Mouse (Mus musculus) kidney, adult 2 months (tissue): ENCODE results near the gene Pik3r6. TPM values are rescaled to one million over a fixed set of nuclear protein-coding genes. Genes with fewer than 3 reads are reported as not detected.

ENCODE experiments used
- DNase-seq: peaks from one replicate; pipeline ENCODE4 v3.0.0; 2021
- H3K27ac ChIP-seq: fragments of 200-500 bp; 2 replicates; pipeline ENCODE4 v1.5.1; 2012; ENCODE audit warnings: low read depth, low read length, control low read depth, inconsistent platforms; ENCODE audit not compliant: insufficient read depth
- H3K27me3 ChIP-seq: fragments of 200-500 bp; replicated peaks from 2 replicates; pipeline ENCODE4 v1.6.1; 2012; ENCODE audit warnings: mild to moderate bottlenecking, moderate library complexity, low read length, inconsistent platforms; ENCODE audit not compliant: control insufficient read depth, insufficient read depth
- H3K36me3 ChIP-seq: fragments of 200-500 bp; 2 replicates; pipeline ENCODE4 v1.6.1; 2012; ENCODE audit warnings: mild to moderate bottlenecking, moderate library complexity, low read length, inconsistent platforms; ENCODE audit not compliant: control insufficient read depth, insufficient read depth
- H3K4me1 ChIP-seq: fragments of 200-500 bp; 2 replicates; pipeline ENCODE4 v1.6.1; 2011; ENCODE audit warnings: low read length; ENCODE audit not compliant: control insufficient read depth, insufficient read depth
- H3K4me3 ChIP-seq: fragments of 200-500 bp; 2 replicates; pipeline ENCODE4 v1.5.1; 2011; ENCODE audit warnings: mild to moderate bottlenecking, low read depth, low read length, control low read depth; ENCODE audit not compliant: insufficient read depth
- CTCF ChIP-seq: fragments of 200-500 bp; conservative IDR thresholded peaks from 2 replicates; pipeline ENCODE4 v1.5.1; 2011; ENCODE audit warnings: low read depth, mild to moderate bottlenecking, control low read depth, low read length, moderate library complexity, mixed read lengths; ENCODE audit not compliant: insufficient read depth, insufficient read length
- POLR2A ChIP-seq: fragments of 200-500 bp; IDR thresholded peaks from one replicate; pipeline ENCODE4 v1.6.1; 2011; ENCODE audit warnings: low read depth, low read length, control low read depth
- WGBS: fragments of 180-500 bp; shearing (Covaris S2); methylation state at CpG from one replicate; pipeline ENCODE4 v1.1.7; 2018; 5-methylcytosine and 5-hydroxymethylcytosine counted together
- polyA plus RNA-seq: library from polyadenylated mRNA; depleted of rRNA; stranded (reverse); fragments of >200 nt; gene quantifications from 2 replicates; pipeline ENCODE4 v1.2.3, GENCODE M21; 2012

Gene Pik3r6
- polyA plus RNA-seq, 1 experiment: 3.8 TPM

DNA sequence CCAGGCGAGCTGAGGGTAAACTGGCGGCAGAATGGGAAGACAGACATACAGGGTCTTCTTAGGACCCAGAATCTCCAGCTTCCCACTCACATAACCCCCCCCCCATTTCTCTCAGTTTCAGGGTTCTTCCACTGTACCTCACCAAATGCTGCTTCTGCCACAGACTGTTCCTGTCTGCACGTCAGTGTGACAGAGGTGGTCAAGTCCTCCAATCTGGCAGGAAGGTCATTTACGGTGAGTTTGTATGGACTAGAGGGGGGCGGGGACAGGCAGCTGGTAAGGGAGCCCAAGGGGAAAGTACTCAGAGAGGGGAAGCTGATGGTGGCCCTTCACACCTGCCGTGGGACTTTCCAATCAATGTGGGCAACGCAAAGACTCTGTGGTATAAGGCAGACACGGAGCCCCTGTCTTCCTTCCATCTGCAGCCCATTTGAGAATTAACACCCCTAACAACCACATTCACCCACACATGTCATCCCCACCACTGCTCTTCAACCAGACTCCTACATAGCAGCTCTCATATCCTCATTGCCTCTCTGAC, 42.9 kb downstream of the Pik3r6 start:
- TF ChIP-seq CTCF (no peak), POLR2A (no peak)
- Histone ChIP-seq H3K27me3 (no peaks in the 10 kb centered on the region), H3K36me3 (no peaks in the 10 kb centered on the region), H3K4me3 (no peak overlapping the region), H3K4me1 (no peaks in the 10 kb centered on the region), H3K27ac (peak overlapping the region; percentile 17; the same call in 1 of the 2 replicates)
- WGBS: 83% methylated on average over 8 of the region's 8 CpGs
- DNase-seq: no peak

DNA sequence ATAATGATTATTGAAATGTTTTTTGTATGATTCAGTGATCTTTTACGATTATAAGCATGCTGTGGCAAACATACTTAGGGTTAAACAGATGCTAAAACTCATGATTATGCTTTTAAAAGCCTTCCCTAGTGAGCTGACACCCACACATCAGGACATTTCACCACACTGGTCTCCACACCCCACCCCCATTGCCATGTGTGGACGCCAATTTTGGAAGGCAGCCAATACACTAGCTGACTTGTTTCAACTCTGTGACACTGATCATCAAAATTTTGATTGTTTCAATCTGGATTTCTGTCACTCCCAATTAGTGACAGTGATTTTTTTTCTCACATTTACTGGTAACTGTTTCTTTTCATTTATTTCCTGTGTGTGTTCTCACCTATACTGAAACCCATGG, 44.7 kb downstream of the Pik3r6 start:
- Histone ChIP-seq H3K27me3 (no peaks in the 10 kb centered on the region), H3K36me3 (no peaks in the 10 kb centered on the region), H3K27ac (no peak overlapping the region), H3K4me1 (no peaks in the 10 kb centered on the region), H3K4me3 (no peak overlapping the region)
- TF ChIP-seq POLR2A: no peak
- TF ChIP-seq CTCF: no peak
- no peak for DNase-seq
- 59% methylated on average over 2 of the region's 2 CpGs for WGBS

DNA sequence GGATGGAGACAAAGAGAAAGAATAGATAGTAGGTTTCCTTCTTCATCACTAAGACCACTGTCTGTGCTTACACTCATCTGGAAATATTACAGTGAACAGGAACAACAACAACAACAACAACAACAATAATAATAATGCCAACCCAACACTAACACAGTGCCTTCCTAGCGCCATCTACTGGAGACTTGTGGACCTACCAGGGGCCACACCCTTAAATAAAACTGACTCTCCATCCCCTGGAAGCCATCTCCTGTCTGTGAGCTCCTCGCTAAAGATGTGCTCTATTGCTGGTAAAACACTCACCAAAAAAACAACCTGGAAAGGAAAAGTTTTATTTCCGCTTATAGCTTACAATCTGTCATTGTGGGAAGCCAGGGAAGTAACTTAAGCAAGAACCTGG, 46.8 kb downstream of the Pik3r6 start:
- Histone ChIP-seq H3K27me3 (no peaks in the 10 kb centered on the region), H3K36me3 (no peaks in the 10 kb centered on the region), H3K4me3 (no peak overlapping the region), H3K27ac (no peak overlapping the region), H3K4me1 (no peaks in the 10 kb centered on the region)
- TF ChIP-seq CTCF (peak; percentile 48), POLR2A (no peak)
- DNase-seq: no peak
- 67% methylated on average over 3 of the region's 3 CpGs for WGBS

DNA sequence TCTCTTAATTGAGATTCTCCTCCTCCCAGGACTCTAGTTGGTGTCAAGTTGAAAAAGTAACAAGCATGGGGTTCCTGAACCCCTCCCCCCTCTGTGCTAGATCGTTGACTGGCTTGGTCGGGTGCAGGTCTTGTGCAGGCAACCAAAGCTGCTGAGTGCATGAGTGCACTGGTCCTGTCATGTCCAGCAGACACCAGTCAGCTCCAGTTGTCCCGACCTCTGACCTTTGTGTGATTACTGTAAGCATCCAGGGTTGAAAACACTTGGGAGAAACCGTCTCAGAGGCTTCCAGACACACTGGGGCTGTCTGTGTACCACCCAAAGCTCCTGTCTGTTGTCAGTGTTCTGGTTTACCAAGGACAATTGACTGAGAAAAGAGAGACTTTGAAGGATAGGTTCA, 47.5 kb downstream of the Pik3r6 start:
- no peaks in the 10 kb centered on the region for H3K27me3 ChIP-seq
- H3K36me3 ChIP-seq: no peaks in the 10 kb centered on the region
- TF ChIP-seq POLR2A (no peak), CTCF (no peak)
- H3K27ac ChIP-seq: no peak overlapping the region
- no peak for DNase-seq
- no peak overlapping the region for H3K4me3 ChIP-seq
- no peaks in the 10 kb centered on the region for H3K4me1 ChIP-seq
- WGBS: 47% methylated on average over 4 of the region's 4 CpGs

DNA sequence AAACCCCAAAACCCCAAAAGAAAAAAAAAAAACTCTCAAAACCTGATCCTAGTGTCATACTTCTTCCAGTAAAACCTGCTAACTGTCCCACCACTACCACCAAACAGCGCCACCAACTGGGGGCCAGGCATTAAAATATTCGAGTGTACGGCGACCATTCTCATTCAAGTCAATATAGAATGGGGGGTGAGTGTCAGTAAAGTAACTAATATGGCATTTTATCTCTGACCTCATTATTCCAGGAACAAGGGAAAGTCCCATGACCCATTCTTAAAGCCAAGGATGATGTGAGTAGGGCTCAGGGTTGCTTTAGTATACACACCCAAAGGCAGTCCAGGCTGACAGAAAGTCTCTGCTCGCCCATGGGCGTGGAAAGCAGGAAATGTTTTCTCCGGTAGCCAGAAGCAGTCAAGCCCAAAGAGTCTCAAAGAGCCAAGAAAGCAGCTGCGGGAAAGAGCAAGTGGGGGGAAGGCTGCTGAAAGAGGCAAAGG, 51.2 kb downstream of the Pik3r6 start:
- Histone ChIP-seq H3K27ac (no peak overlapping the region), H3K36me3 (no peaks in the 10 kb centered on the region)
- WGBS: 26% methylated on average over 8 of the region's 8 CpGs

DNA sequence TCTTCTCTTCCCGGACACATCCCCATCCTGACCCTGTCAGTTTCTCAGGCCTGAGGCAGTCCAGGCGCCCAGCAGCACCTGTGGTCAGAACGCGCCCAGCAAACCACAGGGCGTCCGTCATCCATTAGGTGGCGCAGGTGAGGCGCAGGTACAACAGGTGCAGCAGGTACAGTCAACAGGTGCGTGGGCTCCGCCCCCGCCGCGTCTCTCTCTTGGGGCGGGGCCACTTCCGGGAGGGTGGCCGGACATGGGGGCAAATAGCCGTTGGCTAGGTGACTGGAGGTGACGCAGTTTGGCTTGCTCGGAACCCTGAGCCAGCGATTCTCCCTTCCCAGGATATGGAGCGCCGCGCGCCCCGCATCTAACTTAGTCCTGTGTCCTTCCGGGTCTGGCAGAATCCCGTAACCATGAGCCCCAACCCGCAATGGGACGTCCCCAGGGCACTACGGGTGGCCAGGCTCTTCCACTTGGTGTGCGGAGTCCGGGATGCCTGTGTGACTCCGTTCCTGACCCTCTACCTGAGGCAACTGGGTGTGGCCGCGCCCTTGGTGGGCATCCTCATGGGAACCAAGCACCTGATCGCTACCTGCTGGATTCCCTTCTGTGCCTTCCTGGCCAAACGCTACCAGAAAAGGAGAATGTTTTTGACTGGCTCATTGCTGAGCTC, 53.2 kb downstream of the Pik3r6 start, which contains the start of gene Mfsd6l:
Gene Mfsd6l (plus strand): TSS at position 269 of the 667 bp plus-strand sequence.
- H3K27ac ChIP-seq: peak within 1 kb of the TSS; percentile 57
- peak; percentile 88 for DNase-seq
- no peaks in the 10 kb centered on the region for H3K27me3 ChIP-seq
- WGBS: 18% methylated on average over 37 of the region's 37 CpGs
- TF ChIP-seq CTCF (peak; percentile 68; the same call in 1 of the 2 replicates), POLR2A (no peak)
- H3K4me3 ChIP-seq: peak within 1 kb of the TSS; percentile 51
- H3K4me1 ChIP-seq: no peaks in the 10 kb centered on the region
- H3K36me3 ChIP-seq: no peaks in the 10 kb centered on the region

More for the DNA sequence above, 51.2 kb downstream of the Pik3r6 start:
- peak; percentile 46 for DNase-seq
- TF ChIP-seq CTCF (peak; percentile 40), POLR2A (no peak)
- Histone ChIP-seq H3K27me3 (no peaks in the 10 kb centered on the region), H3K4me1 (no peaks in the 10 kb centered on the region), H3K4me3 (no peak overlapping the region)

DNA sequence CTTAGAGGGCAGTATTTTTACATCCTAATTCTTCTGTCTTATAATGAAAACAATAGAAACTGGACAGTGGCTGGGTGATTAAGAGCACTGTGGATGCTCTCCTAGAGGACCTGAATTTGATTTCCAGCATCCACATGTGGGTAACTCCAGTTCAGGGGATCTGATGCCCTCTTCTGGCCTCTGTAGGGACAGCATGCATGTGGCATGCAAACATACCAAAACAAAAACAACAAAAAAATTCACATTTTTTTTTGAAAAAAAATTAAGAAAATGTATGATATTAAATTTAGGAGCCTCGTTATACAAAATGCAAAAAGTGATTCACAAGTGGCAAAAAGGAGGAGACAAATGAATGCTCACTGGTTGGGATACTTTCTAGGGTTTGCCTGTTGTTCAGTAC, 56.7 kb downstream of the Pik3r6 start:
- H3K4me3 ChIP-seq: no peak overlapping the region
- DNase-seq: no peak
- H3K4me1 ChIP-seq: no peaks in the 10 kb centered on the region
- 66% methylated on average over 1 of the region's 1 CpGs for WGBS
- H3K27me3 ChIP-seq: no peaks in the 10 kb centered on the region
- no peak overlapping the region for H3K27ac ChIP-seq
- TF ChIP-seq CTCF (peak; percentile 48), POLR2A (no peak)
- H3K36me3 ChIP-seq: no peaks in the 10 kb centered on the region
